Mouse (Mus musculus) hindbrain, embryonic 11.5 days (tissue): ENCODE data around the gene 3110040M04Rik. TPM values are rescaled to one million over a fixed set of nuclear protein-coding genes. Genes with fewer than 3 reads are reported as not detected.

Source experiments
- ATAC-seq: fragments of 200-750 bp; cut with Nextera tagmentation; 2 replicates; pipeline ENCODE4 v1.8.0; 2017; ENCODE audit warnings: mild to moderate bottlenecking, moderate TSS enrichment, moderate library complexity; ENCODE audit not compliant: low FRiP score
- DNase-seq: peaks from one replicate; pipeline ENCODE4 v3.0.0-alpha.2; 2015; ENCODE audit warnings: low spot score
- H3K27ac ChIP-seq: fragments of 300-500 bp; sonication (generic); 2 replicates; pipeline ENCODE4 v1.5.1; 2014; ENCODE audit warnings: mild to moderate bottlenecking, low read depth, low read length
- H3K27me3 ChIP-seq: fragments of 300-500 bp; sonication (generic); 2 replicates; pipeline ENCODE4 v1.6.1; 2014; ENCODE audit warnings: mild to moderate bottlenecking, low read length, moderate library complexity, mixed read lengths; ENCODE audit not compliant: control insufficient read depth, insufficient read depth
- H3K36me3 ChIP-seq: fragments of 300-500 bp; sonication (generic); 2 replicates; pipeline ENCODE4 v1.6.1; 2014; ENCODE audit warnings: mild to moderate bottlenecking, low read length, moderate library complexity, mixed read lengths; ENCODE audit not compliant: control insufficient read depth, insufficient read depth
- H3K4me1 ChIP-seq: fragments of 300-500 bp; sonication (generic); replicated peaks from 2 replicates; pipeline ENCODE4 v1.6.1; 2014; ENCODE audit warnings: low read length, mixed read lengths; ENCODE audit not compliant: control insufficient read depth, insufficient read depth
- H3K4me2 ChIP-seq: fragments of 300-500 bp; sonication (generic); replicated peaks from 2 replicates; pipeline ENCODE4 v1.6.1; 2014; ENCODE audit warnings: mild to moderate bottlenecking, low read depth, low read length
- H3K4me3 ChIP-seq: fragments of 300-500 bp; sonication (generic); 2 replicates; pipeline ENCODE4 v1.5.1; 2014; ENCODE audit warnings: low read depth, low read length
- H3K9ac ChIP-seq: fragments of 300-500 bp; sonication (generic); 2 replicates; pipeline ENCODE4 v1.6.1; 2014; ENCODE audit warnings: low read depth, low read length
- H3K9me3 ChIP-seq: fragments of 300-500 bp; sonication (generic); 2 replicates; pipeline ENCODE4 v1.6.1; 2016; ENCODE audit warnings: low read length; ENCODE audit not compliant: control insufficient read depth
- WGBS: fragments of 180-500 bp; shearing (Covaris S2); extraction: QIAGEN DNeasy Blood & Tissue Kit; methylation state at CpG from one replicate; pipeline ENCODE4 v1.1.7; 2014; 5-methylcytosine and 5-hydroxymethylcytosine counted together
- polyA plus RNA-seq: library from polyadenylated mRNA; unstranded; fragments of >200 nt; fragmentation: Nextera tagmentation; extraction: Ambion mirVana; gene quantifications from 2 replicates; pipeline ENCODE4 v1.2.1, GENCODE M21; 2014

The 3110040M04Rik gene
- polyA plus RNA-seq, 1 experiment from 2014 or later, result 0.57 TPM

- ATAC-seq, result no peak
These were observed 18.8 kb downstream of the 3110040M04Rik start for GRCm38 (mm10) chr1:151222561-151223267.

GRCm38 (mm10) chr1:151223377-151223776, 19.5 kb downstream of the 3110040M04Rik start:
- DNase-seq, result no peak
- no peak for ATAC-seq
- 86% methylated on average over 1 of the region's 1 CpGs for WGBS

More at GRCm38 (mm10) chr1:151222561-151223267, 18.8 kb downstream of the 3110040M04Rik start:
- Histone ChIP-seq H3K4me1 (no peaks in the 10 kb centered on the region), H3K27me3 (no peaks in the 10 kb centered on the region), H3K4me3 (no peak overlapping the region), H3K4me2 (no peak overlapping the region), H3K36me3 (no peaks in the 10 kb centered on the region), H3K27ac (no peak overlapping the region), H3K9me3 (no peaks in the 10 kb centered on the region), H3K9ac (no peak overlapping the region)
- 88% methylated on average over 10 of the region's 10 CpGs for WGBS
- DNase-seq, result no peak

DNA sequence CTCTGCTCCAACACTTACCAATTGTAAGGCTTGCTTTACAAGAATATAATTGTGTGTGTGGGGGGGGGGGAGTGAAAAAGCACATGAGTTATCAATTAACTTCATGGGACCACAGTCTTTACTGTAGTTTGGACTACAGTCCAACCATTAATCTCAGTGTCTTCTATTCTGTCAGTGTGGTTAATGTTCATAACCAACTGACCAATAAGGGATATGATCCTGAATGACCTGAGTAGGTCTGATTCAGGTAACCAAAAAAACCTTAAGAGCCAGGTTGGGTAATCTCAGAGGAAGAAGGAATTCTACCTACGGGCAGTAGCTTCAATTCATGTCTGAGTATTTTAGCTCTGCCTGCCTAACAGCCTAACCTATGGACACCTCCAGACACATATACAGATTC, 20.6 kb downstream of the 3110040M04Rik start:
- Histone ChIP-seq H3K36me3 (no peaks in the 10 kb centered on the region), H3K27ac (no peak overlapping the region), H3K4me2 (no peak overlapping the region), H3K4me1 (no peaks in the 10 kb centered on the region), H3K9ac (no peak overlapping the region), H3K4me3 (no peak overlapping the region), H3K9me3 (no peaks in the 10 kb centered on the region), H3K27me3 (no peaks in the 10 kb centered on the region)
- no peak for DNase-seq
- ATAC-seq, result no peak
- WGBS, result 94% methylated on average over 1 of the region's 1 CpGs

More at GRCm38 (mm10) chr1:151223377-151223776, 19.5 kb downstream of the 3110040M04Rik start:
- no peak overlapping the region for H3K9ac ChIP-seq
- H3K27ac ChIP-seq, result no peak overlapping the region
- H3K27me3 ChIP-seq, result no peaks in the 10 kb centered on the region
- H3K4me3 ChIP-seq, result no peak overlapping the region
- H3K4me1 ChIP-seq, result no peaks in the 10 kb centered on the region
- no peaks in the 10 kb centered on the region for H3K36me3 ChIP-seq
- H3K4me2 ChIP-seq, result no peak overlapping the region
- H3K9me3 ChIP-seq, result no peaks in the 10 kb centered on the region

- Histone ChIP-seq H3K36me3 (no peaks in the 10 kb centered on the region), H3K27me3 (no peaks in the 10 kb centered on the region), H3K4me2 (no peak overlapping the region), H3K9ac (no peak overlapping the region), H3K4me1 (no peaks in the 10 kb centered on the region), H3K27ac (no peak overlapping the region), H3K4me3 (no peak overlapping the region), H3K9me3 (no peaks in the 10 kb centered on the region)
- WGBS, result 81% methylated on average over 8 of the region's 8 CpGs
- ATAC-seq (no peak), DNase-seq (no peak)
These were observed 23.6 kb downstream of the 3110040M04Rik start for GRCm38 (mm10) chr1:151227506-151227905.

DNA sequence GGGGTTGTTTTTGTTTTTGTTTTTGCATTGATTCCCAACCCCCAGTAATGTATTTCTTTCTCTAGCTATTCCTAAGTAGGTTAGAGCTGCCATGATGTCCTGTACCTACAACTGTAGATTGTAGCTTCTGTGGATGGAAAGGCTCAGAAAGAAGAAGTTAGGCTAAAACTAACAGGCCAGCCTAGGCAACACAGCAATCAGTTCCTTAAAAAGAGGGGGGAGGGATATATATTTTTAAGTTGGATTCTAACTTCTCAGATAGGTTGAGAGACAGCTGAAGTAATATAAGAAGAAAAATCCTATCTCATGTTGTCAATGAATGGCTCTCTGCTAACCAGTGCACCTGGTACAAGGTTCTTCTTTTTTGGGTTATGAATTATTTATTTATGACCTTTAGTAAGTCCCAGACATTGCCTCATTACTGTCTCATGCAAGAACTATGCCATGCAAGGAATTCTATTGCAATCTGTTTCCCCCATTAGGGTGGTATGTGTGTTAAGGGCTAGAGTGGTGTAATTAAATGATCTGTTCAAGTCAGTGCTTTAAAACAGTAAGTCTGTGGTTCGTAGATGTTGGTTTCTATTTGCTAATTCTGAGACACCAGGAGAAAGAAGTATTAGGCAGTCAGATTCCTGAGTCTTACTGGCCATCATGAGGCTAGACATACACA, 24.5 kb downstream of the 3110040M04Rik start:
- H3K36me3 ChIP-seq, result no peaks in the 10 kb centered on the region
- H3K9me3 ChIP-seq, result no peaks in the 10 kb centered on the region
- DNase-seq (no peak), ATAC-seq (no peak)
- no peak overlapping the region for H3K4me3 ChIP-seq
- H3K4me2 ChIP-seq, result no peak overlapping the region
- 80% methylated on average over 1 of the region's 1 CpGs for WGBS
- no peaks in the 10 kb centered on the region for H3K4me1 ChIP-seq
- no peak overlapping the region for H3K27ac ChIP-seq
- H3K27me3 ChIP-seq, result no peaks in the 10 kb centered on the region
- no peak overlapping the region for H3K9ac ChIP-seq

- no peak for DNase-seq
- Histone ChIP-seq H3K36me3 (no peaks in the 10 kb centered on the region), H3K9me3 (no peaks in the 10 kb centered on the region), H3K4me3 (no peak overlapping the region), H3K9ac (no peak overlapping the region), H3K27ac (no peak overlapping the region), H3K4me2 (no peak overlapping the region), H3K27me3 (no peaks in the 10 kb centered on the region), H3K4me1 (no peaks in the 10 kb centered on the region)
- ATAC-seq, result no peak
- 80% methylated on average over 3 of the region's 3 CpGs for WGBS
These were observed 28.4 kb downstream of the 3110040M04Rik start for GRCm38 (mm10) chr1:151232346-151232745.

DNA sequence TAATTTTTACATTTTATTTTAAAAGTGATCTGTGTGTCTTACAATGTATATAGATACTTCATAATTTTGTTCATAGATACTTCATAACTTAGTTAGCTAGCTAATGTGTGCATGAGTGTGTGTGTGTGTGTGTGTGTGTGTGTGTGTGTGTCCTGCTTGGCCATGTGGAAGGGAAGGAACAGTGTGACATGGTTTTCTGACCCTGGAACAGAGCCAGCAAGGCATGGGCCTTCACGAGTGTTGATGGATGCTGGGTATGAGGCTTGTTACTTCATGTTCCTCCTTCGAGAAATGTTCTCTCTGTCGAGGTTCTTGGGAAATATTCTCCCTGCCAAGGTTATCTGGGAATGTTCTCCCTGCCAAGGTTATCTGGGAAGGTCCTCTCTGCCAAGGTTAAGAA, 29.8 kb downstream of the 3110040M04Rik start:
- ATAC-seq, result no peak
- H3K9ac ChIP-seq, result no peak overlapping the region
- no peak overlapping the region for H3K27ac ChIP-seq
- H3K4me3 ChIP-seq, result no peak overlapping the region
- no peaks in the 10 kb centered on the region for H3K4me1 ChIP-seq
- no peak for DNase-seq
- no peaks in the 10 kb centered on the region for H3K36me3 ChIP-seq
- H3K4me2 ChIP-seq, result no peak overlapping the region
- WGBS, result 93% methylated on average over 3 of the region's 3 CpGs
- H3K9me3 ChIP-seq, result no peaks in the 10 kb centered on the region
- H3K27me3 ChIP-seq, result no peaks in the 10 kb centered on the region

DNA sequence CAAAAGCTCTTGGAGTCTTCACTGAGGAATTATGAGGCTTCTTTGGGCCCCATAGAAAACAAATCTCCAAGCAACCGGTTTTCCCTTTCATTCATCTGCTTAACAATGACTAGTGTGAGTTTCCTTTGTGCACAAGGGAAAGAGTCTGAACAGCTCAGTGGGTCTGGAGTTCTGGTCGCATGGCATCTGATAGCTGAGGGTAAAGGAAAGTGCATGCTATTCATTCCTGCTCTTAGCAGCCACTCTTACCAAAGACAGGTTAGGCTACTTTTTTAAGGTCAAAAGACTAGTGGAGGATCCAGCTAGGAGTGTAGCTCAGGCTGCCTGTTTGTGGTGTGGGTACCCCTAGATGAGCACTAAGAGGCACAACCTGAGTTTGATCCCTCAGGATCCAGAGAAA, 31.7 kb downstream of the 3110040M04Rik start:
- WGBS, result 11% methylated on average over 2 of the region's 2 CpGs
- no peak for ATAC-seq
- no peak for DNase-seq
- Histone ChIP-seq H3K27ac (no peak overlapping the region), H3K9ac (no peak overlapping the region), H3K27me3 (no peaks in the 10 kb centered on the region), H3K4me1 (no peaks in the 10 kb centered on the region), H3K4me3 (no peak overlapping the region), H3K9me3 (no peaks in the 10 kb centered on the region), H3K36me3 (no peaks in the 10 kb centered on the region), H3K4me2 (no peak overlapping the region)
